Mouse (Mus musculus) ES-E14 (cell line): Measurements from ENCODE around the gene Abca4.

Experiments used
- CHD2 ChIP-seq: IDR thresholded peaks from 2 replicates; pipeline ENCODE4 v1.6.1; 2014; ENCODE audit warnings: mild to moderate bottlenecking, low read depth, low read length, inconsistent platforms
- HCFC1 ChIP-seq: IDR thresholded peaks from 2 replicates; pipeline ENCODE4 v1.6.1; 2012; ENCODE audit warnings: low read length, inconsistent platforms, borderline replicate concordance; ENCODE audit not compliant: insufficient read depth
- MAFK ChIP-seq: IDR thresholded peaks from 2 replicates; pipeline ENCODE4 v1.6.1; 2014; ENCODE audit warnings: mild to moderate bottlenecking, low read depth, low read length, inconsistent platforms; ENCODE audit not compliant: insufficient read depth
- ZC3H11A ChIP-seq: IDR thresholded peaks from 2 replicates; pipeline ENCODE4 v1.6.1; 2012; ENCODE audit warnings: low read depth, mild to moderate bottlenecking, inconsistent platforms, low read length, borderline replicate concordance
- ZNF384 ChIP-seq: IDR thresholded peaks from 2 replicates; pipeline ENCODE4 v1.6.1; 2012; ENCODE audit warnings: low read depth, low read length, inconsistent platforms

- no peak for TF ChIP-seq ZC3H11A
- TF ChIP-seq HCFC1, result no peak
- no peak for TF ChIP-seq CHD2
- no peak for TF ChIP-seq ZNF384
- TF ChIP-seq MAFK, result no peak
These were observed 76.0 kb downstream of the Abca4 start for GRCm38 (mm10) chr3:122120217-122120616.
